Mouse (Mus musculus) CH12.LX (cell line): ENCODE measurements around the gene Prrg2. TPM values are rescaled to one million over a fixed set of nuclear protein-coding genes. Genes with fewer than 3 reads are reported as not detected.

Experiments
- DNase-seq: peaks from one replicate; pipeline ENCODE4 v3.0.0-alpha.2; 2013; ENCODE audit errors: extremely low read depth
- H3K27ac ChIP-seq: 2 replicates; pipeline ENCODE4 v1.5.1; 2012; ENCODE audit warnings: low read depth, mild to moderate bottlenecking, control low read depth, moderate library complexity; ENCODE audit not compliant: insufficient read depth
- H3K27me3 ChIP-seq: replicated peaks from 2 replicates; pipeline ENCODE3; 2012; ENCODE audit warnings: inconsistent platforms
- H3K36me3 ChIP-seq, 2 experiments: replicated peaks in 1 of 2; 2 replicates each; pipeline versions ENCODE3 to v1.6.1; 2012; ENCODE audit warnings: inconsistent platforms in 1 of 2, low read length in 1 of 2, mild to moderate bottlenecking in 1 of 2, mixed read lengths in 1 of 2, moderate library complexity in 1 of 2; ENCODE audit not compliant: control insufficient read depth in 1 of 2, insufficient read depth in 1 of 2
- H3K4me1 ChIP-seq, 2 experiments: 2 replicates each; pipeline ENCODE4 v1.6.1; 2012; ENCODE audit warnings: inconsistent platforms in 1 of 2, moderate library complexity in 1 of 2; ENCODE audit not compliant: insufficient read depth in 2 of 2, control insufficient read depth in 1 of 2
- H3K4me2 ChIP-seq: 2 replicates; pipeline ENCODE4 v1.6.1; 2012; ENCODE audit warnings: low read depth, mild to moderate bottlenecking, control low read depth; ENCODE audit not compliant: poor library complexity, insufficient read depth, severe bottlenecking
- H3K4me3 ChIP-seq, 3 experiments: fragments of 150-350 bp in 1 of 3; sonication (generic) in 1 of 3; replicated peaks in 1 of 3; 2 replicates each; pipeline versions ENCODE3 to v1.5.1; 2011 to 2012; ENCODE audit warnings: low read depth in 2 of 3, low read length in 2 of 3, mild to moderate bottlenecking in 2 of 3, moderate library complexity in 2 of 3, control low read depth in 1 of 3, improper control_type of control experiment in 1 of 3, inconsistent platforms in 1 of 3, mixed read lengths in 1 of 3; ENCODE audit not compliant: poor library complexity in 1 of 3
- H3K79me2 ChIP-seq: replicated peaks from 2 replicates; pipeline ENCODE4 v1.6.1; 2012; ENCODE audit warnings: mild to moderate bottlenecking, moderate library complexity; ENCODE audit not compliant: control insufficient read depth, poor library complexity, insufficient read depth, severe bottlenecking; ENCODE audit errors: extremely low read depth
- H3K9ac ChIP-seq: 2 replicates; pipeline ENCODE4 v1.6.1; 2012; ENCODE audit warnings: low read depth, mild to moderate bottlenecking, control low read depth, moderate library complexity; ENCODE audit not compliant: insufficient read depth
- H3K9me3 ChIP-seq: replicated peaks from 2 replicates; pipeline ENCODE3; 2012; ENCODE audit warnings: low read length, inconsistent platforms, mixed read lengths
- BHLHE40 ChIP-seq: IDR thresholded peaks from 2 replicates; pipeline ENCODE4 v1.6.1; 2011; ENCODE audit warnings: mild to moderate bottlenecking, low read depth, low read length, improper control_type of control experiment
- CHD1 ChIP-seq: IDR thresholded peaks from 2 replicates; pipeline ENCODE4 v1.6.1; 2012; ENCODE audit warnings: low read depth, low read length, improper control_type of control experiment, inconsistent platforms
- E2F4 ChIP-seq: IDR thresholded peaks from 2 replicates; pipeline ENCODE4 v1.6.1; 2011; ENCODE audit warnings: low read depth, low read length, improper control_type of control experiment; ENCODE audit not compliant: insufficient replicate concordance
- ELF1 ChIP-seq: IDR thresholded peaks from 2 replicates; pipeline ENCODE4 v1.6.1; 2014; ENCODE audit warnings: low read depth, mild to moderate bottlenecking, inconsistent platforms, low read length, improper control_type of control experiment
- ETS1 ChIP-seq: conservative IDR thresholded peaks from 2 replicates; pipeline ENCODE4 v1.6.1; 2012; ENCODE audit warnings: low read depth, mild to moderate bottlenecking, inconsistent platforms, low read length, improper control_type of control experiment, moderate library complexity
- GABPA ChIP-seq: IDR thresholded peaks from 2 replicates; pipeline ENCODE4 v1.6.1; 2012; ENCODE audit warnings: low read depth, low read length, improper control_type of control experiment, inconsistent platforms; ENCODE audit not compliant: insufficient replicate concordance
- HCFC1 ChIP-seq: IDR thresholded peaks from 2 replicates; pipeline ENCODE4 v1.6.1; 2012; ENCODE audit warnings: low read depth, mild to moderate bottlenecking, inconsistent platforms, low read length, improper control_type of control experiment
- IRF4 ChIP-seq: IDR thresholded peaks from 2 replicates; pipeline ENCODE4 v1.6.1; 2014; ENCODE audit warnings: low read depth, mild to moderate bottlenecking, inconsistent platforms, low read length, improper control_type of control experiment
- JUN ChIP-seq: IDR thresholded peaks from 2 replicates; pipeline ENCODE4 v1.6.1; 2011; ENCODE audit warnings: low read depth, mild to moderate bottlenecking, low read length, improper control_type of control experiment, moderate library complexity; ENCODE audit not compliant: insufficient read depth
- JUND ChIP-seq: conservative IDR thresholded peaks from 2 replicates; pipeline ENCODE4 v1.6.1; 2011; ENCODE audit warnings: low read depth, low read length, improper control_type of control experiment
- MAFK ChIP-seq: IDR thresholded peaks from 2 replicates; pipeline ENCODE4 v1.6.1; 2011; ENCODE audit warnings: low read length, improper control_type of control experiment; ENCODE audit not compliant: insufficient replicate concordance
- MAX ChIP-seq: IDR thresholded peaks from 2 replicates; pipeline ENCODE4 v1.6.1; 2011; ENCODE audit warnings: low read length, improper control_type of control experiment
- MEF2A ChIP-seq: IDR thresholded peaks from 2 replicates; pipeline ENCODE4 v1.6.1; 2014; ENCODE audit warnings: low read depth, mild to moderate bottlenecking, inconsistent platforms, low read length, improper control_type of control experiment, borderline replicate concordance
- MXI1 ChIP-seq: IDR thresholded peaks from 2 replicates; pipeline ENCODE4 v1.6.1; 2011; ENCODE audit warnings: mild to moderate bottlenecking, low read depth, low read length, improper control_type of control experiment
- NELFE ChIP-seq: IDR thresholded peaks from 2 replicates; pipeline ENCODE4 v1.6.1; 2011; ENCODE audit warnings: low read depth, low read length, improper control_type of control experiment
- PAX5 ChIP-seq: IDR thresholded peaks from 2 replicates; pipeline ENCODE4 v1.6.1; 2012; ENCODE audit warnings: low read length, inconsistent platforms, mixed read lengths
- POLR2AphosphoS2 ChIP-seq: IDR thresholded peaks from 2 replicates; pipeline ENCODE4 v1.6.1; 2011; ENCODE audit warnings: low read depth, low read length, improper control_type of control experiment
- RCOR1 ChIP-seq: conservative IDR thresholded peaks from 2 replicates; pipeline ENCODE4 v1.6.1; 2012; ENCODE audit warnings: low read depth, mild to moderate bottlenecking, inconsistent platforms, low read length, improper control_type of control experiment
- SMC3 ChIP-seq: IDR thresholded peaks from 2 replicates; pipeline ENCODE4 v1.6.1; 2011; ENCODE audit warnings: low read depth, low read length, improper control_type of control experiment
- UBTF ChIP-seq: IDR thresholded peaks from 2 replicates; pipeline ENCODE4 v1.6.1; 2012; ENCODE audit warnings: low read depth, mild to moderate bottlenecking, inconsistent platforms, low read length, improper control_type of control experiment, moderate library complexity
- USF2 ChIP-seq: conservative IDR thresholded peaks from 2 replicates; pipeline ENCODE4 v1.6.1; 2011; ENCODE audit warnings: low read depth, low read length, improper control_type of control experiment
- ZMIZ1 ChIP-seq: IDR thresholded peaks from 2 replicates; pipeline ENCODE4 v1.6.1; 2012; ENCODE audit warnings: low read depth, mild to moderate bottlenecking, inconsistent platforms, low read length, improper control_type of control experiment
- ZNF384 ChIP-seq: IDR thresholded peaks from 2 replicates; pipeline ENCODE4 v1.6.1; 2012; ENCODE audit warnings: low read depth, low read length, improper control_type of control experiment, inconsistent platforms
- dilution Hi-C: fragments of 300-500 bp; cut with MboI; formaldehyde crosslinking; loops from 2 replicates; pipeline ENCODE4 v1.14.3; 2020; ENCODE audit warnings: low sequenced_read_pairs; ENCODE audit not compliant: extremely low pct_unique_long_range_greater_than_20kb, extremely low pct_ligation_motif_present
- in situ Hi-C: fragments of 300-500 bp; cut with MboI; formaldehyde crosslinking; loops from 3 replicates; pipeline ENCODE4 v1.14.3; 2019; ENCODE audit warnings: low sequenced_read_pairs, low pct_ligation_motif_present, low pct_unique_long_range_greater_than_20kb, mixed read lengths
- polyA plus RNA-seq: library from polyadenylated mRNA; unstranded; fragments of >175 nt; gene quantifications from 2 replicates; pipeline ENCODE4 v1.2.1, GENCODE M21; 2012; ENCODE audit warnings: low read depth; ENCODE audit not compliant: insufficient read length
- total RNA-seq, 2 experiments: library from RNA; depleted of rRNA; stranded (reverse); fragments of 300-350 nt in 1 of 2; fragments of >200 nt in 1 of 2; gene quantifications; 2 replicates each; pipeline ENCODE4 v1.2.3; 2012 to 2014

Prrg2 gene
- total and polyA plus RNA-seq, 3 experiments = 6.7 to 7.2 (median 7.1) TPM

DNA sequence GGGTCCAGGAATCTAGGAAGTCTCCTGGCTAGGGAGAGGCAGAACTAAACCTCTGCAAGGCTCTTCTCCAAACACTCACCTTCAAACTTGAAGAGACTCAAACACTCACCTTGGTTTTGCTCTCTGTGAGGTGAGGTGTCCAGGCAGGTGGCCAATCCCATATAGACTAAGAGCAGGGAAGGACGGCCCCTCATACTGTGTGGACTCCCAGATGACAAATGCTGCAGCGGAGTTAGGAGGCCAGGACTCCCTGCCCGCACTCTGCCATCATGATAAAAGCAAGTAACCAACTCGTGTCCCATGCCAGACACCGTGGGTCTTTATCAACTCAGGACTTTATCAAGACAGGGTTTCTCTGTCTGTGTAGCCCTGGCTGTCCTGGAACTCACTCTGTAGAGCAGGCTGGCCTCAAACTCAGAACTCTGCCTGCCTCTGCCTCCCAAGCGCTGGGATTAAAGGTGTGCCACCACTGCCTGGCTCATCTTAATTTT is 1.8 kb downstream of the Prrg2 start:
- TF ChIP-seq PAX5 (no peak), ELF1 (no peak), ZMIZ1 (no peak), UBTF (no peak), ZNF384 (no peak), MAFK (no peak), HCFC1 (no peak), MEF2A (no peak), E2F4 (no peak), MAX (no peak), MXI1 (no peak), JUN (no peak), NELFE (no peak), POLR2AphosphoS2 (no peak), RCOR1 (no peak), IRF4 (no peak), CHD1 (no peak)
- Histone ChIP-seq H3K27ac (no peak overlapping the region), H3K4me1 (peaks cover 5 to 45% of the 10 kb centered on the region in 2 experiments), H3K79me2 (peaks cover 30% of the 10 kb centered on the region), H3K27me3 (no peaks in the 10 kb centered on the region), H3K4me2 (no peak overlapping the region), H3K4me3 (no peak overlapping the region), H3K9ac (0 out of 2 replicates have a peak overlapping the region, but pooled peaks have one; percentile 53), H3K36me3 (peaks cover 0 to 20% of the 10 kb centered on the region in 2 experiments), H3K9me3 (no peaks in the 10 kb centered on the region)
- dilution Hi-C loops = no loop called here
- no peak for DNase-seq
- in situ Hi-C loops = no loop called here

DNA sequence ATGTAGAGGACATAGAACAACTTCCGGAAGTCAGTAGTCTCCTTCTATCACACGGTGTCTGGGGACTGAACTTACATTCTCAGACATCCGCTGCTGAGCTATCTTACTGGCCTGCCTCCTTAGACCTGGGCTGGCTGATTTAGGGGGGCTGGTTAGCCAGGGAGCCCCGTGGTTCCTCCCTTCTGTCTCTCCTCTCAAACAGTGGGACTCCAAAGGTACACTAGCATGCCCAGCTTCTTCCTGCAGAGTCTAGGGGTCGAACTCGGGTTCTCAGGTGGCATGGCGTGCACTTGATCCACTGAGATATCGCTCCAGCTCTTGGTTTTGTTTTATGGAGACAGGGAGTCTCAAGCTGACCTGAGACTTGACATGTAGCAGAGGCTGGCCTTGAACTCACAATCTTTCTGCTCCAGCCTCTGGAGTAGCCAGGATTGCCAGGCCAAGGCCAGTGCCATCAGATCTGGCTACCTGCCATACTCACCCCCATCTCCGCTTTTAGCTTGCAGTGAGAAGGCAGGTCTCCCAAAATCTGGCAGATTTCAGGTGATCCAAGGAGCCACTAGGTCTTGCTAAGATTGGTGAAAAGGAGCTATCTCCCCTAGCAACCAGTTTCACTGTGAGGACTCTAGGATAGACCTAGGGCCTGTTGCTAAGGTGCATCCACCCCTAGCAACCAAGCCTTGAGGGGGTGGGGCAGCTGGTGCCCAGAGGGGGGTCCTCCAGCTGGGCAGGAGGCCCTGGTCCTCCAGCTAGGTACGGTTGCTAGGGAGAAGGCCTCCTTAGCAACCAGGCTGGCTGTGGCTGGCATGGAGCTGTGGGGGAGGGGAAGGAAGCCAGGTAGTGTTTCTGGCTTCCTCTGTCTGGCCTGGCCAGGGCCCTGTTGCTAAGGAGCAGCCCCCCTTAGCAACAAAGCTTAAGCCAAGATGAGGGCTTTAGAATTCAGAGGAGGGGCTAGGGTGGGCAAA is 3.6 kb downstream of the Prrg2 start:
- TF ChIP-seq NELFE = no peak
- TF ChIP-seq ETS1 = no peak
- TF ChIP-seq POLR2AphosphoS2 = no peak
- TF ChIP-seq RCOR1 = no peak
- TF ChIP-seq JUN = no peak
- TF ChIP-seq ZNF384 = no peak
- no peak for TF ChIP-seq ZMIZ1
- TF ChIP-seq USF2 = no peak
- TF ChIP-seq SMC3 = no peak
- TF ChIP-seq MAFK = no peak
- TF ChIP-seq CHD1 = no peak
- no peak for TF ChIP-seq BHLHE40
- TF ChIP-seq GABPA = no peak
- TF ChIP-seq MEF2A = no peak
- no peak for TF ChIP-seq PAX5
- no peak for TF ChIP-seq UBTF
- no peak for TF ChIP-seq MAX
- no peak for TF ChIP-seq MXI1
- TF ChIP-seq JUND = no peak
- DNase-seq = no peak
- no peak overlapping the region for H3K4me3 ChIP-seq
- no peaks in the 10 kb centered on the region for H3K27me3 ChIP-seq
- in situ Hi-C loops (no loop called here), dilution Hi-C loops (no loop called here)
- no peak overlapping the region for H3K27ac ChIP-seq
- H3K36me3 ChIP-seq = peaks cover 0 to 7% of the 10 kb centered on the region in 2 experiments
- H3K4me2 ChIP-seq = no peak overlapping the region
- H3K79me2 ChIP-seq = peaks cover 14% of the 10 kb centered on the region
- H3K9ac ChIP-seq = no peak overlapping the region
- H3K4me1 ChIP-seq = peaks cover 4 to 36% of the 10 kb centered on the region in 2 experiments
- no peaks in the 10 kb centered on the region for H3K9me3 ChIP-seq
